Comparison of ENCODE assay signal across 21 mouse cellular contexts in the genomic region with DNA sequence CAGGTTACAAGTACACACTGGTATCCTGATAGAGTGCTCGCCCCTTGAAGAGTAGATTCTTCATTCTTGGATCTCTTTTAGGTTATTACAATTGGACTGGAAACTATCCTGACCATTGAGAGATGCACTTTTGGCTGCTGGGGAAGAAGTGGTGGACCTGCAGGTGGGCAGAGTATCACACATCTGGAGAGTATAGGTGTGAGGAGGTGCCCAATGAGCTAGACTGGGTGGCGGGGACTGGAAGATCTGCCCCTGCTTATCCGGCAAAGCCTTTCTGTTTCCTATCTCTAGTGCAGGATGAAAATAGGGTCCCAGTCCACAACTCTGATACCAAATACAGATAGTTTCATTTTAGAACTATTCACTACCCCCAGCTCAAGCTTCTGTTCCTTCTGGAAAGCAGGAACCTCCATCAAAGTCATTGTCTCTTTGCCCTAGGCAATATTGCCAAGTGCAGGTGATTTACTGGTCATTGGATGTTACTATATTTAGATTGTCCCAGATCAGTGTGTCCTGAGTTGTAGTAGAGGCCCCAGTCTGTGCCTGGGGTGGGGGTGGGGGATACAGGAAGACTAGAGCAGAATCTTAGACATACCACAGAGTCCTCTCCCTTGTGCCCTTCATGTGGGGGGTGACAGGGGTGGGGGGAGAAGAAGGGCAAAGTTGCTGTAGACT.
"Had no signal": no experiment of that assay in that cellular context is flagged by ENCODE, and none has a peak within 500 bp of the region (broad histone marks: within the 10 kb centered on the region; RNA-seq: fewer than 3 reads in every experiment).

No protein-coding gene starts in this region.

- H3K9me3 ChIP-seq: hindbrain, embryonic 13.5 days; hindbrain, embryonic 15.5 days; limb, embryonic 10.5 days; limb, embryonic 12.5 days; liver, embryonic 13.5 days; liver, embryonic 15.5 days had no signal

- DNase-seq: gastrocnemius, postnatal 25 days; kidney, adult 11 months; kidney, adult 2 months; kidney, postnatal 10 days; kidney, postnatal 25 days; kidney, postnatal 4 days; liver; liver, embryonic 13.5 days; liver, postnatal 0 days; lung, adult 2 months had no signal

- ATAC-seq: forebrain, embryonic 16.5 days; hindbrain, postnatal 0 days; intestine, embryonic 16.5 days; liver, postnatal 0 days had no signal

- H3K36me3 ChIP-seq: hindbrain, embryonic 13.5 days; hindbrain, embryonic 15.5 days; limb, embryonic 10.5 days; limb, embryonic 12.5 days; liver, embryonic 13.5 days; liver, embryonic 15.5 days had no signal

- H3K4me2 ChIP-seq: hindbrain, embryonic 13.5 days; hindbrain, embryonic 15.5 days; limb, embryonic 12.5 days; liver, embryonic 11.5 days; liver, embryonic 13.5 days; liver, embryonic 15.5 days had no signal

- H3K27ac ChIP-seq: hindbrain, embryonic 13.5 days; hindbrain, embryonic 15.5 days; hindbrain, postnatal 0 days; layer of hippocampus, adult 2 months; left cerebral cortex, adult 2 months; limb, embryonic 10.5 days; limb, embryonic 12.5 days; liver, embryonic 13.5 days; liver, embryonic 15.5 days had no signal

- H3K4me1 ChIP-seq: hindbrain, embryonic 13.5 days; hindbrain, embryonic 15.5 days; liver, embryonic 13.5 days; liver, embryonic 15.5 days had no signal

- H3K27me3 ChIP-seq: hindbrain, embryonic 13.5 days; hindbrain, embryonic 15.5 days; limb, embryonic 12.5 days; liver, embryonic 13.5 days; liver, embryonic 15.5 days had no signal

- H3K4me3 ChIP-seq: hindbrain, embryonic 13.5 days; hindbrain, embryonic 15.5 days; layer of hippocampus, adult 2 months; left cerebral cortex, adult 2 months; limb, embryonic 10.5 days; limb, embryonic 12.5 days; liver, embryonic 13.5 days; liver, embryonic 15.5 days had no signal

- H3K9ac ChIP-seq: hindbrain, embryonic 13.5 days; hindbrain, embryonic 15.5 days; limb, embryonic 12.5 days; liver, embryonic 13.5 days; liver, embryonic 15.5 days; liver, postnatal 0 days had no signal
